Mouse (Mus musculus) testis, postnatal 10 days (tissue): ENCODE measurements at regions not wholly inside any gene's neighbourhood (a gene's known extent, or its start where the extent isn't known, plus 50 kb on each side); places are given as distances from the start of the nearest gene placed in this dataset.
"Not testable (repeated sequence)": the region's sequence is repeated elsewhere in the genome, so short reads cannot be mapped to it uniquely, and the experiment has no call there.

Source experiments
- DNase-seq: peaks from one replicate; pipeline ENCODE4 v3.0.0; 2021; ENCODE audit warnings: low spot score

DNA sequence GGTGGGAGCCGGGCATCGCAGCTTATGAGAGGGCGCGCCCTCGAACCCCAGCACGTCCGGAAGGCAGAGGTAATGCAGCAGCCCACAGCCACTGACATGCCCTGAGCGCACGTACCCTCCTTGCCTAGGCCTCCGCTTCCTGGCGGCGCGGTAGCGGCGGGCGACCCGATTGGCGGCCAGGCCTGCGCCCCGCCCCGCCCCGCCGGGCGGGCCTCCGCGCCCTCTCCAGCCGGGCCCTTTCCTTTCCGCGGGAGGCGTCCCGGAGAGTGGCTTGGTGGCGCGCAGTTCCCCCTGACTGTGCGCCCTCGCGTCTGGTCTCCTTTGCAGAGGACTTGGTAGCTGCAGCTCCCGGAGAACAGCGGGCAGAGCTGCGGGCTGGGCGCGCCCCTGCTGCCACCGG, 461.1 kb downstream of the Gm21863 start:
- peak; percentile 29 for DNase-seq

GRCm38 (mm10) chr12:20426359-20426758, 472.1 kb downstream of the Gm21863 start:
- DNase-seq, result not testable (repeated sequence)

DNA sequence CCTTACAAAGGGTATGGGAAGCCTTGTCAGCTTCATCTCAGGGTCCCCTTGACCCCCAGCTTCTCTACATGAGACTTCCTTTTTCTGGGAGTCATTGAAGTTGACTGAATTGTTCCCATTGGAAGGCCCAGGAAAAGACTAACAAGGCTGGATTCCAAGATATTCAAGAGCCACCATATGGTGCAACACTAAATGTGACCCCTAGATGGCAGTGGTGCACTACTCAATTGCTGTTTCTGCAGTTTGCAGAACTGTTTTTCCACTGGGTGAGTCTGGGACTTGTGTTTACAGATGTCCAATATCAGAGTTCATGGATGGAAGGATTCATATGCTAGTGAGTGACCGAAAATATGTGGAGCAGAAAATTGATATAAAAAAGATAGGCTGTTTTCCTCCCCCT, 510.3 kb downstream of the Gm21863 start:
- peak; percentile 36 for DNase-seq
